Mouse (Mus musculus) stomach, embryonic 15.5 days (tissue): Measurements from ENCODE around the gene Agtpbp1. TPM values are rescaled to one million over a fixed set of nuclear protein-coding genes. Genes with fewer than 3 reads are reported as not detected.

Experiments
- ATAC-seq: fragments of 200-750 bp; cut with Nextera tagmentation; 2 replicates; pipeline ENCODE4 v1.8.0; 2017; ENCODE audit warnings: low read depth, moderate number of reproducible peaks, moderate TSS enrichment; ENCODE audit not compliant: insufficient read depth, low FRiP score
- H3K27ac ChIP-seq: fragments of 300-500 bp; sonication (generic); 2 replicates; pipeline ENCODE4 v1.5.1; 2015; ENCODE audit warnings: mild to moderate bottlenecking, inconsistent platforms
- H3K27me3 ChIP-seq: fragments of 300-500 bp; sonication (generic); replicated peaks from 2 replicates; pipeline ENCODE4 v1.6.1; 2015; ENCODE audit warnings: inconsistent platforms
- H3K36me3 ChIP-seq: fragments of 300-500 bp; sonication (generic); 2 replicates; pipeline ENCODE4 v1.6.1; 2015; ENCODE audit warnings: inconsistent platforms
- H3K4me1 ChIP-seq: fragments of 300-500 bp; sonication (generic); 2 replicates; pipeline ENCODE4 v1.6.1; 2015; ENCODE audit warnings: inconsistent platforms
- H3K4me2 ChIP-seq: fragments of 300-500 bp; sonication (generic); 2 replicates; pipeline ENCODE4 v1.6.1; 2015; ENCODE audit warnings: mild to moderate bottlenecking, inconsistent platforms
- H3K4me3 ChIP-seq: fragments of 300-500 bp; sonication (generic); replicated peaks from 2 replicates; pipeline ENCODE4 v1.5.1; 2015; ENCODE audit warnings: inconsistent platforms
- H3K9ac ChIP-seq: fragments of 300-500 bp; sonication (generic); 2 replicates; pipeline ENCODE4 v1.6.1; 2015; ENCODE audit warnings: inconsistent platforms
- H3K9me3 ChIP-seq: fragments of 300-500 bp; sonication (generic); 2 replicates; pipeline ENCODE4 v1.6.1; 2016; ENCODE audit warnings: inconsistent platforms
- WGBS: fragments of 180-500 bp; shearing (Covaris S2); methylation state at CpG from one replicate; pipeline ENCODE4 v1.1.7; 2015; 5-methylcytosine and 5-hydroxymethylcytosine counted together
- polyA plus RNA-seq: library from polyadenylated mRNA; unstranded; fragments of >200 nt; fragmentation: Nextera tagmentation; extraction: Ambion mirVana; gene quantifications from 2 replicates; pipeline ENCODE4 v1.2.1, GENCODE M21; 2015

Agtpbp1 gene
- polyA plus RNA-seq, 1 experiment from 2014 or later, result 20.1 TPM

- WGBS, result 79% methylated on average over 6 of the region's 6 CpGs
- Histone ChIP-seq H3K4me1 (no peaks in the 10 kb centered on the region), H3K36me3 (no peaks in the 10 kb centered on the region), H3K9me3 (no peaks in the 10 kb centered on the region), H3K27me3 (no peaks in the 10 kb centered on the region), H3K9ac (no peak overlapping the region), H3K4me3 (no peak overlapping the region), H3K4me2 (no peak overlapping the region), H3K27ac (no peak overlapping the region)
- ATAC-seq, result no peak
Observed at GRCm38 (mm10) chr13:59407182-59407581, 177.8 kb downstream of the Agtpbp1 start.

GRCm38 (mm10) chr13:59402026-59402775 is 182.8 kb downstream of the Agtpbp1 start:
- no peaks in the 10 kb centered on the region for H3K4me1 ChIP-seq
- ATAC-seq, result no peak
- no peak overlapping the region for H3K9ac ChIP-seq
- 82% methylated on average over 14 of the region's 14 CpGs for WGBS
- H3K9me3 ChIP-seq, result no peaks in the 10 kb centered on the region
- no peak overlapping the region for H3K4me3 ChIP-seq
- H3K4me2 ChIP-seq, result no peak overlapping the region
- no peaks in the 10 kb centered on the region for H3K36me3 ChIP-seq
- H3K27ac ChIP-seq, result no peak overlapping the region
- no peaks in the 10 kb centered on the region for H3K27me3 ChIP-seq

GRCm38 (mm10) chr13:59397571-59397970 is 187.5 kb downstream of the Agtpbp1 start:
- Histone ChIP-seq H3K4me2 (no peak overlapping the region), H3K4me1 (no peaks in the 10 kb centered on the region), H3K9me3 (no peaks in the 10 kb centered on the region), H3K27ac (no peak overlapping the region), H3K36me3 (no peaks in the 10 kb centered on the region), H3K27me3 (no peaks in the 10 kb centered on the region), H3K9ac (no peak overlapping the region), H3K4me3 (no peak overlapping the region)
- ATAC-seq, result no peak
- WGBS, result 35% methylated on average over 3 of the region's 3 CpGs

Other genes starting within 250 kb of the Agtpbp1 start
- gene Naa35, start within 50 bp of the Agtpbp1 start, polyA plus RNA-seq, result 83.3 and 86.7 TPM in 2 replicates
- 77.2 and 80.9 TPM in 2 replicates for gene Golm1, start 90.6 kb upstream of the Agtpbp1 start, polyA plus RNA-seq
- not detected in 2 replicates for gene 4921517D22Rik, start 108.9 kb upstream of the Agtpbp1 start, polyA plus RNA-seq
- not detected in 2 replicates for gene Spata31d1a, start 125.1 kb upstream of the Agtpbp1 start, polyA plus RNA-seq
- gene Spata31d1b, start 127.1 kb upstream of the Agtpbp1 start, polyA plus RNA-seq, result not detected in 2 replicates
- gene Spata31d1d, start 146.5 kb upstream of the Agtpbp1 start, polyA plus RNA-seq, result not detected in 2 replicates
- not detected in 2 replicates for gene 1700014D04Rik, start 161.5 kb upstream of the Agtpbp1 start, polyA plus RNA-seq
- 121 and 127 TPM in 2 replicates for gene Isca1, start 184.6 kb upstream of the Agtpbp1 start, polyA plus RNA-seq
- not detected in 2 replicates for gene Gm49354, start 197.0 kb upstream of the Agtpbp1 start, polyA plus RNA-seq
- gene Tut7, start 237.9 kb upstream of the Agtpbp1 start, polyA plus RNA-seq, result 48.1 and 50.6 TPM in 2 replicates